Mouse (Mus musculus) C2C12 (cell line): ENCODE measurements around the gene Smad1.
A peak's percentile ranks its signal among the peaks of the same experiment; 100 is the strongest.

Source experiments
- CEBPB ChIP-seq: IDR thresholded peaks from one replicate; pipeline ENCODE4 v1.6.1; 2011; ENCODE audit warnings: low read depth, mild to moderate bottlenecking, control low read depth, moderate library complexity
- CTCF ChIP-seq: IDR thresholded peaks from one replicate; pipeline ENCODE4 v1.5.1; 2011; ENCODE audit not compliant: control insufficient read depth, insufficient read depth, insufficient read length
- FOSL1 ChIP-seq: IDR thresholded peaks from one replicate; pipeline ENCODE4 v1.8.0; 2011; ENCODE audit warnings: mild to moderate bottlenecking, low read length; ENCODE audit not compliant: poor library complexity, insufficient read depth, severe bottlenecking
- MAX ChIP-seq: IDR thresholded peaks from one replicate; pipeline ENCODE4 v1.6.1; 2011; ENCODE audit warnings: mild to moderate bottlenecking, control low read depth
- MYOD1 ChIP-seq: IDR thresholded peaks from one replicate; pipeline ENCODE4 v1.6.1; 2011; ENCODE audit warnings: low read depth; ENCODE audit not compliant: control insufficient read depth, insufficient read length
- MYOG ChIP-seq: IDR thresholded peaks from one replicate; pipeline ENCODE4 v1.6.1; 2011; ENCODE audit not compliant: control insufficient read depth, insufficient read length; ENCODE audit errors: extremely low read depth
- USF1 ChIP-seq: IDR thresholded peaks from one replicate; pipeline ENCODE4 v1.6.1; 2011; ENCODE audit warnings: low read depth, mild to moderate bottlenecking, control low read depth, moderate library complexity

DNA sequence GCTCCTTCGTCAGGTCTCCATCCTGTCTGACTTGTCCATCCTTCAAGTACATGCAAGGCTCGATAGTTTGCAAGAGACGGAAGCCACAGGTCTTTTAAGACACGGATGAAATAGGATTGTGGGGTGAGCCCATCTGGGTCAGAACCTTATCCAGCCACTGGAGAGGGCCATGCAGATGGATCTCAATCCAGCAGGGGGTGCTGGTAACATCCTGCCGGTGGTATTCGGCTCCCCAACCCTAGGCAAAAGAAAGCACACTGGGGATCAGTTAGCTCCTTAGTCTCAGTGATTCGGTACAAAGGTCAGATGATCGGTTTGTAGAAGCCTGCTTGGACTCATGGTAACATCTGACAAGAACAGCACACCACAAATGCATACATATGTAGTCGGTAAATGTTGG is 59.8 kb downstream of the Smad1 start:
- TF ChIP-seq CTCF (peak; percentile 40), MAX (no peak), FOSL1 (no peak), MYOD1 (no peak), MYOG (no peak), USF1 (no peak), CEBPB (no peak)
